Mouse (Mus musculus): ENCODE measurements around the gene Sec1.

DNA sequence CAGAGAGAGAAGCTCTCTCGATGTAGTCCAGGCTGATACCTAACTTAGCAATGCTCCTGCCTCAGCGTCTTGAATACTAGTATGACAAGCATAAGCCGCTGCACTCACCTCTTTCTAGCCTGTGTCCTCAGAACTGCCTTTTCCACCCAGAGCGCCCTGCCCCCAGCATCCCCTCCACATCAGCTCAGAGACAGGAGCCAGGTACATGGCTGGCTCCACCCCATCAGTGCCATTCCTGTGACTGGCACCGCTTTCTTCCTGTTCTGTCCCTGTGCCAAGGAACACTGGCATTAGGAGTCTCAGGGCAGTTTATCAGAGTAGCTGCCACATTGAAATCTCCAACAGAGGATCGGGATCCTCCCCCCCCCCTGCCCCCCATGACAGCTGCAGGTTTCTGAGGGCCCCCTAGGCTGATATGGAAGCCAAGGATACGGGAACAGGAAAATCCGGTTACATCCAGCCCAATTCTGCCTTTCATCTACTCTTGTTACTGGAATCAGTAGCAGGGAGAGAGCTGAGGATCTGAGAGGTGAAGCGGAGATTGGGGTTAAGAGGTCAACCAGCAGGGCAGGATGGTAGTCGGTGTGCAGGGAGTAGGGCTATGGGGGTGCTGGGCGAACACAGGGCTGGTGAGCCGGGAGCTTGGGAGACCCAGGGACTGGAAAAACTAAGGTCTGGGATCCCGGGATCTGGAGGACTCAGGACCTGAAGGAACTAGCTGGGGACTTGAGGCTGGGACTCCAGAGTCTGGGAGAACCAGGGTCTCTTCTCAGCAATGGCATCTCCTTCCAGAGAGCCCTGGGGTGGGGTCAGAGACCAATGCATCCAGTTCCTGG is 28.7 kb downstream of the Sec1 start:
- TF ChIP-seq GATA1 (IDR thresholded peaks at IDR 0.05; ENCODE audit: borderline replicate concordance, low read length): no peak
- TF ChIP-seq CTCF (IDR thresholded peaks at IDR 0.05; ENCODE audit: low read depth, low read length): no peak
